Mouse (Mus musculus): Measurements from ENCODE around the gene Lrrc42.

DNA sequence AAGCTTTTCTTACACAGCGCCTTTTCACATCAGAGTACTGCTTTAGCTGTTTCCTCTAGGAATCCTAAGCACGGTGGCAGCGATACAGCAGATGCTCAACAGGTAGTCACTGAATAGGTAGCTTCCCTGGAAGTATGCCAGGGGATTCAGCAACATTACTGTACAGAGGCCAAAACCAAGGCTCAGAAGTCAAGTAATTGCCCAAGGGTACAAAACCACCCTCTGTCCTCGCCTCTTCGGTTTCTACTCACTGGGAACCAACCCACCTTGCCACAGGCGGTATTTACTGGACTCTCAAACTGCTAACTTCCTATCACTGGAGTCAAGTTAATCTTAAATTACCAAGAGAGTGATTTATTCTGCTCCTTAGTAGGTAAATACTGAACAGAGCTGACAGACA lies 13.1 kb downstream of the Lrrc42 start:
- TF ChIP-seq CTCF (IDR thresholded peaks at IDR 0.05; ENCODE audit: low read depth, low read length) (no peak), POLR2A (IDR thresholded peaks at IDR 0.05; ENCODE audit: extremely low read depth, insufficient read depth, low read length) (no peak)
